Mouse (Mus musculus) layer of hippocampus, adult 11-12 months (tissue): ENCODE data around the gene Lima1.

ENCODE experiments used
- DNase-seq: peaks from one replicate; pipeline ENCODE4 v3.0.0; 2022; ENCODE audit warnings: low spot score

Gene Lima1

DNA sequence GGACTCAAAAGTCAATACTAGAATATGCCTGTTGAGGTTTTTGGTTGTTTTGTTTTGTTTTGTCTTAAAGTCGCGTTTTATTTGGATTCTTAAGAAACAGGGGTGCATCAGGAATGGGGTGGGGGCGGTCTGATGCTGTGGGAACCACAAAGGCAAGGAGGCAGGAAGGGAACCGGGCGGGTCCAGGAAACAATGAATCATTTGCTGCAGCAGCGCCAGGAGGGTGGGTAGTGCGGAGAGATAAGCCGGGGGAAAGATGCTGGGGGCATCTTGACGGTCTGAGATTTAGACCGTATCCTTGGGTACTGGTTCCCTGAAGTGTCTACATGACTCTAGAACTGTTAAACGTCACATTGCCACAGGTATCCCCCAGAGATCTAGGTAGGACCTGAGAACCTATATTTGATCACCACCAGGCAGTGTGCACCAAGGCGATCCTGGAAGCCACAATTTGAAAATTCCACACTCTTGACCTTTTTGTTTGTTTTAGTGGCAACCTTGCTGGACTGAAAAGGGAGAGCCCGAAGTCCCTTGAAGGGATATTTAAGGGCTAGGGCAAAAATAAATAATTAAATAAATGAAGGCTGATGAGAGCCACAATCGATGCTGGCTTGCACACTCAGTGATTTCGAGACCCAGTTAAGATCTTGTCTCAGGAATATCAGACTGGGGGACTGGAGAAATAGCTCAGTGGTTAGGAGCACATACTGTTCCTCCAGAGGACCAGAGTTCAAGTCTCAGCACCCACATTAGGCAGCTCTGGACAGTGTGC is 8.6 kb downstream of the Lima1 start:
- no peak for DNase-seq

GRCm38 (mm10) chr15:99865942-99866341 is 9.3 kb downstream of the Lima1 start:
- DNase-seq = peak; percentile 15

GRCm38 (mm10) chr15:99865494-99865941 is 9.7 kb downstream of the Lima1 start:
- DNase-seq = no peak

GRCm38 (mm10) chr15:99865046-99865445 is 10.2 kb downstream of the Lima1 start:
- DNase-seq = no peak

GRCm38 (mm10) chr15:99863786-99864185 is 11.5 kb downstream of the Lima1 start:
- no peak for DNase-seq

DNA sequence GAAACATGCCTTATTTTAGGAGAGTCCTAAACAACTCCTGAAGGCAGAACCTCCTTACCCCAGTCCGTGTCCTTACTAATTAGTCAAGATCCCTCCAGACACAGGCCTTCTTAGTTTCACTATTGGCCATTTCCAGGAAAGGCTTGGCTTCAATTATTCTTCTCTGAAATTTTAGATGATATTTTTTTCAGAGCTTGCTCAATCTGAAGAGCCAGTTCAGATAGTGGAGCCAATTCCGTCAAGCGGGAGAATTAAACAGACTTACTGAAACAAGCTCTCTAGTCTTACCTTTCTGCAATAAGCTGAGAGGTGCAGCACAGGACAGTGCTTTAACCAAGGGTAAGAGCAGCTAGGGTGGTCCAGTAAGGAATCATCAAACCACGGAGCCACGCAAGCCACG is 11.9 kb downstream of the Lima1 start:
- DNase-seq = no peak

GRCm38 (mm10) chr15:99862473-99862872 is 12.8 kb downstream of the Lima1 start:
- no peak for DNase-seq

DNA sequence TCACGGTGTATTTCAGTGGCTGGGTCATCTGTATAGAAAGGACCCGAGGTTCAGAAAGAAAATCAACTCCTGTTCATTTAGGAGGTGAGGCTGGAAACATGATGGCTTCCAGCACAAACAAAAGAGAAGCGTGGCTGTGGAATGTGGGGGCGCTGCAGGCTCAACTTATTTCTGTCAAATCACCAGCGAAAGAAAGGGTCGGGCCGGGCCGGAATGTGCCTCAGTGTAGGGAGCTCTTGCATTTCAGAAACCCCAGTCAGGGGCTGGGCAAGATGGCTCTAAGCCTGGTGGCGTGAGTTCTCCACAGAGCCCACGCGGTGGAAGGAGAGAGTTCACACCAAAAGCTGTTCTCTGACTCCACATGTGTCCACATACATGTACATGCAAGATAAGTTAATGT is 13.3 kb downstream of the Lima1 start:
- no peak for DNase-seq

- no peak for DNase-seq
Observed at GRCm38 (mm10) chr15:99861536-99861935, 13.7 kb downstream of the Lima1 start.

DNA sequence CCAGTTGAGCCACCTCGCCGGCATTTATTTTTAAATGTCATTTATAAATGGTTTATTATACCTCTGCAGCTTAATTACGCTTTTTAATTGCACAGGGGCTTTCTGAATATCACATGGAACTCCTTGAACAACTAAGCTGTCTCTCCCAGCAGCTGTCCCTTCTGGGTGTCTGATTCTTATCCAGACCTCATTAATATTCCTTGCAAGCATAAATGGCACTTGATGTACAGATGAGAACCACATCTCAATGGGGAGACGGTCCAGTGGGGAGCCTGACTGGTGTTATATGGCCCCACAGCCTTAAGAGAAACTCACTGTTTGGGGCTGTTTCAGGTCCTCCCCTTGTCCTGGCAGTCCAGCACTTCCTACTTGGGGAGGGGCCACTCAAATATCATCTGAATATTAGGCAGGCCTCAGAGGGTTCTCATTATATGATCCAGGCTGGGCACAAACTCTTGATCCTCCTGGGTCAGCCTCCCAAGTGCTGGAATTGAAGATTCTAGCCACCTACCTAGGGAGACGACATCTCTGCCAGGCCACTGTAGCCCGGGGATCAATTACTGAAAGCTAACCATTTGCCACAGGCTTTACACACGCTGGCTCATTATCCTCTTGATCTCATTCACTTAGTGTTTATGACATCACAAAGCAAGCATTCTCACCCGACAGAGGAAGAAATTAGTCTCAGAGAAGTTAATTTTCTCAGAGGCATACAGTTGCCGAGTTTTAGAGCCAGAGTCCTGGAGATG is 15.4 kb downstream of the Lima1 start:
- DNase-seq = no peak

DNA sequence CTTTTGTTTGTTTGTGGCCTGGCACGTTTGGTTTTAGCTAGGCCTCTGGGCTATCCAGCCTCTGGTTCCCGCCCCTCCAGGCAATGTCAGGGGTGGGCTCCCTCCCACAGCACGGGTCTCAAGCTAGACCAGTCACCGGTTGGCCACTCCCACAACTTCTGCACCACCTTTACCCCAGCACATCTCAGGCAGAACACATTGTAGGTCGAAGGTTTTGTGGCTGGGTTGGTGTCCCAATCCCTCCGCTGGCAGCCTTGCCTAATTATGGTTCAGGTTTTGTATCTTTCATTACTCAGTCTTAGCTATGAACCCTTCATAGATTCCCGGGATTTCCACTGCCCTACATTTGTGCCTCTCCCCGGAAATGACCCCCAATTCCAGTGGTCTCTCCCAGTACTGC is 17.8 kb downstream of the Lima1 start:
- no peak for DNase-seq

DNA sequence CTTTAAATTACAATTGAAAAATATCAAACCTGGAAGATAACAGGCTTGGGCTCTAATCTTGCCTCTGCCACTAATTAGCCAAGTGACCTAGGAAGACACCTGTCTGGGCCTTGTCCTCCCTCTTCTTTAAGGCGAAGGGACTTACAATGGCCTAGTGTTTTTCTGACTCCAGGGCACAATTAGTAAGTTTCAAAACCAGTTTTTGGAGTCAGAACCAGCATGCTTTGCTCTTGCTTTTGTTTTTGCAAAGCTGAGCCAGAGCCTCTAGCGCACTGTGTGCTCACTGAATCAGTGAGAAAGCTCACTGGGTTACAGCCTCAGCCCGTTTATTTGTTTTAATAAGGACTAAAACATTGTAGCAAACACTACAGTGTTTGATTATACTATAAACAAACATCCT is 20.1 kb downstream of the Lima1 start:
- DNase-seq = no peak

DNA sequence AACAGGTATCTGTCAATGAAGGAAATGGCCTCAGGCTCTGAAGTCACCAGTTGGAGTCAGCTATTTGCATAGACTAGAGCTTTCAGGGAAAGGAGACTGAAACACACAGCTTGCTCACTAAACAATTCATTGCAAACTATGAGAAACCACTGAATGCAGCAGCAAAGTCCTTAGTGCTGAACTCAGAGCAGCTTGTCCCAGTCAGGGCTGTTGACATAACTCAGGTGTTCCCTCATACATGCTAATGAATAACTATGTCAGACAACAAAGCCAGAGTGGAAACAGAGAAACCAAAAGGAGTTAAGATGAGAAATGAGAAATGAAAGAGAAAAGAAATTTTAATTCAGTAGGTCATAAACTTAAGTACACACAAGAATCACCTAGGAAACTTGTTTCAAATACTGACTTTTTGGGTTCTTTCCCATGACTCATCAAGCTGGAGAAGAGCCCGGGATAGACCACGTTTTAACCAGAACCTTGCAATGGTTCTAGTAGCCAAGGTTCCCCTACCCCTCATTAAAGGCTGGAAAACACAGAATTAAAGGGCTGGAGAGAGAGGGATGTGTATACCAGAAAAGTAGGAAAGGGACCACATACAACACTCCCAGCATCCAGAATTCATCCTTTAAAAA is 22.5 kb downstream of the Lima1 start:
- DNase-seq = no peak

GRCm38 (mm10) chr15:99850265-99850664 is 25.0 kb downstream of the Lima1 start:
- no peak for DNase-seq

DNA sequence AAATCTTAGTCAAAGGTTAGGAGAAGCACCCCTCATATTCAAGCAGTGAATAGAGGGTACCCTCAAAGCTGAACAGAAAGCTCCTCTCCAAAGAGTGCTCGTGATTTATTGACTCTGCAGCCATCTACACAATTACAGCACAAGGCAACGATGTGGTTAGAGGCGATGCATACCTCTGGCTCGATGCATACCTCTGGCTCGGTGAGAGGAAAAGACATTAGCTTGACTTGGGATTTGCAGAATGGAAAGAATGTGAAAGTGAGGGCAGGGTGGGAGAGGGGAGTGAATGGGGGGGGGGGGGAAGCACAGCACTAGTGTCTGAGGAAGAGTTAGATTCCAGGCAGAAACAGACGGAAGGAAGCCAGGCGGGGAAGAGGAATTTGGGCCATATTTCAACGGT is 27.3 kb downstream of the Lima1 start:
- DNase-seq = no peak

DNA sequence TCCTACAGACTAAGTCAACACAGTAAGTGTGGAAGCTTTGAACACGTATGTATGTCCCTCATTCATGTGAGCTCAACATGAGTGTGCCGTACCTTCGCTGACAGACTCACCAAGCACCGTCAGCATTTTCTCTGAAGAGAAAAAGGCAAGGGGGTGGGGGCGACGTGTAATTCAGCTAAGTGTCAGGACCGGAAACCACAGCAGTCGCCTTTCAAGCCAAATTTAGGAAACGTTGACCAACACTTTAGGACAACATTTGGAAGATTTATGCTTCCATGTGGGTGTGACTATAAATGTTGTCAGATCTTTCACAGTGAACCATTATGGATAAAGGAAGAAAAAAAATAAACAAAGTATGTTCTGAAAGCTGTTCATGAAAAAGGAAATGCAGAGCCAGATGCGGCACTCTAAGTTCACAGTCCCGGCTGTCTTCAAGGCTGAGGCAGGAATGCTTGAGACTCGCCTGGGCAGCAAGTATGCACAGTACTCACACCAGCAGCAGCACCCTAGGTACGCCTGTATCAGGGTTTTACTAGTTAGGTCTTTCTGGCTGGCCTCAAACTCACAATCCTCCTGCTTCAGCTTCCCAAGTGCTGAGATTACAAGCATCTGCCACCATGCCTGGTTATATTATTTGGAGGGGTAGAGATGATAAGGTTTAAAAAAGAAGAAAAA is 27.9 kb downstream of the Lima1 start:
- DNase-seq = no peak

GRCm38 (mm10) chr15:99846633-99847032 is 28.6 kb downstream of the Lima1 start:
- no peak for DNase-seq

- DNase-seq = no peak
Observed at GRCm38 (mm10) chr15:99843856-99844255, 31.4 kb downstream of the Lima1 start.

DNA sequence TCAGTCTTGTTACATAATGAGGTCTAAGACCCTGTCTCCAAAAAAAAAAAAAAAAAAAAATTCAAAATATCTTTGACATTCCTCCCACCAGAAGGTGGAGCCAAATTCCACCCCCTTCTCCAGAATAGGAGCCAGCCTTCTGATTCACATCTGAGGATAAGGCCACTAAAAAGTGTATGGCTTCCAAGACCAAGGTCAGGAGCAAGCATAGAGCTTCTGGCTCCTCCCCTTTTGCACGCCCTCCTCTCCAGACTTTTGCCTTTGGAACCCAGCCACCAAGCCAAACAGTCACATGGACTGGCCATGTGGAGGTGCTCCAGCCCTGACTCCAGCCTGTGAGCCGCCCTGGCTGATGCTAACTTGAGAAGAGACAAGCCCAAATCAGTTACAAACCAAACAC is 35.3 kb downstream of the Lima1 start:
- DNase-seq = no peak

GRCm38 (mm10) chr15:99839165-99839840 is 36.0 kb downstream of the Lima1 start:
- DNase-seq = no peak

- DNase-seq = no peak
Observed at GRCm38 (mm10) chr15:99837561-99837960, 37.7 kb downstream of the Lima1 start.

- no peak for DNase-seq
Observed at GRCm38 (mm10) chr15:99835191-99835590, 40.1 kb downstream of the Lima1 start.
